Mouse (Mus musculus): ENCODE data around the gene Clcnkb.

DNA sequence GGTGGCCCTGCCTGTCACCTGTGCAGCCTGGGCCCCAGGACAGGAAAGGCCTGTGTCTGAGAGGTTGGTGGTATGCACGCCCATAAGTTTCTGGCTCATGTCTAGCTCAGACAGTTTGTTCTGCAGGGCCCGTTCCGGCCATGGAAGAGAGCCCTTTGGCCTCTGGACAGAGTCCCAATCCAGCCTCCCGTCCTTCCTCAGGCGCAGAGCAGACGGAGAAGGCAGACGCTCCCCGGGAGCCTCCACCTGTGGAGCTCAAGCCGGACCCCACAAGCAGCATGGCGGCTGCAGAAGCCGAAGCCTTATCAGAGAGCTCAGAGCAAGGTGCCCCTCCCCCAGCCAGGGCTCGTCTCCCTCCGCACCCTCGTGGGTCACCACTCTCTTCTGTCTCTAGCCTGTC lies 47.7 kb upstream of the Clcnkb start:
- no peak for TF ChIP-seq CTCF (IDR thresholded peaks at IDR 0.05; ENCODE audit: insufficient read depth, low read length)
- TF ChIP-seq POLR2A (IDR thresholded peaks at IDR 0.05; ENCODE audit: borderline replicate concordance, extremely low read depth, low read depth, low read length), result no peak

Data from lung, adult 2 months (tissue).